Mouse (Mus musculus) ES-E14 (cell line): Measurements from ENCODE around the gene Fcrlb. TPM values are rescaled to one million over a fixed set of nuclear protein-coding genes. Genes with fewer than 3 reads are reported as not detected.

Experiments used
- DNase-seq: peaks from one replicate; pipeline ENCODE4 v3.0.0-alpha.2; 2013; ENCODE audit warnings: low read depth, low spot score
- H3K27ac ChIP-seq: 2 replicates; pipeline ENCODE4 v1.5.1; 2012; ENCODE audit warnings: low read depth, mild to moderate bottlenecking, low read length, moderate library complexity, mixed read lengths; ENCODE audit not compliant: poor library complexity, insufficient read depth, severe bottlenecking
- H3K36me3 ChIP-seq: 2 replicates; pipeline ENCODE4 v1.6.1; 2012; ENCODE audit warnings: mild to moderate bottlenecking, low read length, moderate library complexity, mixed read lengths; ENCODE audit not compliant: control insufficient read depth, poor library complexity, insufficient read depth, severe bottlenecking
- H3K4me1 ChIP-seq, 2 experiments: fragments of 150-350 bp in 1 of 2; sonication (generic) in 1 of 2; 2 replicates each; pipeline ENCODE4 v1.6.1; 2012; ENCODE audit warnings: low read length in 2 of 2, mild to moderate bottlenecking in 1 of 2, mixed read lengths in 1 of 2; ENCODE audit not compliant: control insufficient read depth in 2 of 2, insufficient read depth in 2 of 2, poor library complexity in 1 of 2
- H3K4me3 ChIP-seq, 2 experiments: fragments of 150-350 bp in 1 of 2; sonication (generic) in 1 of 2; 2 replicates each; pipeline ENCODE4 v1.5.1; 2012; ENCODE audit warnings: low read length in 2 of 2, low read depth in 1 of 2, mild to moderate bottlenecking in 1 of 2, mixed read lengths in 1 of 2; ENCODE audit not compliant: insufficient read depth in 1 of 2, poor library complexity in 1 of 2, severe bottlenecking in 1 of 2
- H3K9ac ChIP-seq: 2 replicates; pipeline ENCODE4 v1.6.1; 2012; ENCODE audit warnings: low read depth, mild to moderate bottlenecking, low read length, mixed read lengths; ENCODE audit not compliant: poor library complexity, insufficient read depth, severe bottlenecking
- H3K9me3 ChIP-seq: fragments of 150-350 bp; sonication (generic); 2 replicates; pipeline ENCODE4 v1.6.1; 2012; ENCODE audit warnings: low read depth, mild to moderate bottlenecking, low read length; ENCODE audit not compliant: control insufficient read depth, insufficient read depth
- CHD2 ChIP-seq: IDR thresholded peaks from 2 replicates; pipeline ENCODE4 v1.6.1; 2014; ENCODE audit warnings: mild to moderate bottlenecking, low read depth, low read length, inconsistent platforms
- HCFC1 ChIP-seq: IDR thresholded peaks from 2 replicates; pipeline ENCODE4 v1.6.1; 2012; ENCODE audit warnings: low read length, inconsistent platforms, borderline replicate concordance; ENCODE audit not compliant: insufficient read depth
- MAFK ChIP-seq: IDR thresholded peaks from 2 replicates; pipeline ENCODE4 v1.6.1; 2014; ENCODE audit warnings: mild to moderate bottlenecking, low read depth, low read length, inconsistent platforms; ENCODE audit not compliant: insufficient read depth
- ZC3H11A ChIP-seq: IDR thresholded peaks from 2 replicates; pipeline ENCODE4 v1.6.1; 2012; ENCODE audit warnings: low read depth, mild to moderate bottlenecking, inconsistent platforms, low read length, borderline replicate concordance
- ZNF384 ChIP-seq: IDR thresholded peaks from 2 replicates; pipeline ENCODE4 v1.6.1; 2012; ENCODE audit warnings: low read depth, low read length, inconsistent platforms
- in situ Hi-C, 2 experiments: fragments of 600-800 bp; cut with MboI; formaldehyde crosslinking; loops; one replicate each; pipeline ENCODE4 v1.15.1; 2025; ENCODE audit warnings: low sequenced_read_pairs in 2 of 2, inconsistent platforms in 1 of 2; ENCODE audit not compliant: unreplicated experiment in 2 of 2
- total RNA-seq: library from RNA; depleted of rRNA; stranded (reverse); fragments of 300-350 nt; gene quantifications from 2 replicates; pipeline ENCODE4 v1.2.3, GENCODE M21; 2012

The Fcrlb gene
- total RNA-seq, 1 experiment, result not detected

DNA sequence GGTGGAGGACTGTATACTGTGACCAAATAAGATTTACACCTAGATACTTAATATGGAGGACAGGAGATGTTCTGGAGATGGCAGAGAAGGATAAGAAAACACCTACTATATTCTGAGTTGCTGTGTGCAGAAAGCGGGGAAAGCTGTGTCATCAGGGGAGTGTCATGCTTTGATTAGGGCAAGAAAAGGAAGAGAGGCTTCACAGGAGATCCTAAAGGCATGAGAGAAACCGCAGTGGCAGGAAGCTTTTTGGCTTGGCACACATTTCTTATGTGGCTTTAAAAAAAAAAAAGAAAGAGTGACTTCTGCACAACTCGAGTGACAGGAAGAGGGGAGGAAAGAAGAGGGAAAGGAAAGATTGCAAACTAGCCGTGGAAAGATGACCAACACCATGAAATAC is 49.7 kb downstream of the Fcrlb start:
- TF ChIP-seq MAFK, result no peak
- no peak for TF ChIP-seq ZC3H11A
- TF ChIP-seq HCFC1, result no peak
- no peak for TF ChIP-seq ZNF384
- TF ChIP-seq CHD2, result no peak

DNA sequence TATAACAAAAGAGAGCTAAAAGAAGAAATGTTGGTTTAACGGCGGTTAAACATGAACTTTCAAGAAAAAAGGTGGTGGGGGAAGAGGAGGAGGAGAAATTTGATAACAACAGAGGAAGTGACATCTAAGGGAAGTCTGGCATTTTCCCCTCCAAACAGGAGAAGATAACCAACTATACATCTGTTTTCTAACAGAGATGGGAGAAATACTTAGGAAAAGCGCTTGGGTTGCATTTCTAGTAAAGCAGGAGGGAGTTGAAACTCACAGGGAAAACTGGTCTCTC is 50.4 kb downstream of the Fcrlb start:
- in situ Hi-C loops, result no loop called here
- TF ChIP-seq CHD2 (no peak), MAFK (no peak), ZC3H11A (no peak), HCFC1 (no peak), ZNF384 (no peak)
- no peak overlapping the region for H3K27ac ChIP-seq
- no peaks in the 10 kb centered on the region for H3K36me3 ChIP-seq
- no peak overlapping the region for H3K4me3 ChIP-seq
- no peak overlapping the region for H3K9ac ChIP-seq
- no peak for DNase-seq
- no peaks in the 10 kb centered on the region; a peak in 1 of 4 replicates for H3K4me1 ChIP-seq
- no peaks in the 10 kb centered on the region for H3K9me3 ChIP-seq

More for the DNA sequence above, 49.7 kb downstream of the Fcrlb start:
- no peaks in the 10 kb centered on the region for H3K36me3 ChIP-seq
- no peaks in the 10 kb centered on the region; a peak in 1 of 4 replicates for H3K4me1 ChIP-seq
- H3K27ac ChIP-seq, result no peak overlapping the region
- DNase-seq, result no peak
- no peaks in the 10 kb centered on the region for H3K9me3 ChIP-seq
- no peak overlapping the region for H3K9ac ChIP-seq
- in situ Hi-C loops, result no loop called here
- H3K4me3 ChIP-seq, result no peak overlapping the region

DNA sequence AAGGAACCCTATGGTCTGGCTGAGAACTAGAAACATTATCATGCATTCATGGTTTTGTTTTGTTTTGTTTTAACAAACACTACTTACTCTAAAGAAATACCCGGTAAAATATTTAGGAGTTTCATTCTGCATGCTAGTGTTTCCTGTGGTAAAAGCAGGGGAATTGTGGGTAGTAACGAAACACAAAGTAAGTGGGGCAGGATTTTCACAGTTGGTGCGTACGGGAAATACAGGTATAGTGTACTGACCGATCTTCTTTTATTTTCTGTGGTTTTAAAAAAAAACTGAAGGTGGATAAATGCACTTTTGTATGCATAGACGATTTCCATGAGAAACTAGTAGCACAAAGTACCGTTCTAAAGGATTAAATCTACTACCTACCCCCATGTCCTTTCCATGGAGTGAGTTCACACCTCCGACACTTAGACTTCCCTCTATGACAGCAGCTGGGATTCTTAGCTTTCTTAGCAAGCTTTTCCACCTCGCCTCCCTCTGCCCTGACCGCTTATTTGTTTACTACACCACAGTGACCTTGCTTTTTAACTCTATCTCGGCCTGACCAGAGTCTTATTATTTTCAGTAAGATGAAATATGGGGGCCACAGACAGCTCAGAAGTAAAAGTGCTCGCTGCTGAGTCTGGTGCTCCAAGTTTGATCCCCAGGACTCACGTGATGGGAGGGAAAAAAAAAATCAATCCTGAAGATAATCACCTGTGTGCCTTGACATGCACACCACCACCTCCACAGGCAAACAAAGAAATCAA is 50.9 kb downstream of the Fcrlb start:
- in situ Hi-C loops, result no loop called here

DNA sequence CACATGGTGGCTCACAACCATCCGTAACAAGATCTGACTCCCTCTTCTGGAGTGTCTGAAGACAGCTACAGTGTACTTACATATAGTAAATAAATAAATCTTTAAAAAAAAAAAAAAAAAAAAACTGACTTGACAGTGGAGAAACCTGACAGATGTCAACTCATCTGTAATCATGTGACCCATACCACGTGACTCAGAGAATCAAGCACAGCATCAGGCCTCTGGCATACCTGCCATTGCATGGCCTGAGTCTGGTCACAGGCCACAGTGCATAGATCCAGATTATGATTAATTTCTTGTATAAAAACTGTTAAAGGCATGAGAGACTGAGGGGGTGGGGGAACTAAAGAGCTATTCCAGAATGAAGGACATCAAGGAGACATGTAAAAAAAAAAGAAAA is 53.9 kb downstream of the Fcrlb start:
- in situ Hi-C loops, result no loop called here
- Histone ChIP-seq H3K4me3 (no peak overlapping the region), H3K9ac (no peak overlapping the region), H3K9me3 (no peaks in the 10 kb centered on the region), H3K4me1 (no peaks in the 10 kb centered on the region), H3K36me3 (no peaks in the 10 kb centered on the region), H3K27ac (no peak overlapping the region)
- TF ChIP-seq MAFK (no peak), ZNF384 (no peak), ZC3H11A (no peak), CHD2 (no peak), HCFC1 (no peak)
- no peak for DNase-seq

More for the DNA sequence above, 50.9 kb downstream of the Fcrlb start:
- H3K36me3 ChIP-seq, result no peaks in the 10 kb centered on the region
- no peaks in the 10 kb centered on the region for H3K9me3 ChIP-seq
- H3K4me1 ChIP-seq, result no peaks in the 10 kb centered on the region; a peak in 1 of 4 replicates
- DNase-seq, result no peak
- H3K4me3 ChIP-seq, result no peak overlapping the region
- TF ChIP-seq CHD2, result no peak
- no peak for TF ChIP-seq ZNF384
- TF ChIP-seq ZC3H11A, result no peak
- no peak for TF ChIP-seq MAFK
- TF ChIP-seq HCFC1, result no peak
- no peak overlapping the region for H3K9ac ChIP-seq
- H3K27ac ChIP-seq, result no peak overlapping the region
